Mouse (Mus musculus) monocyte, adult 5-6 weeks (primary cell): Measurements from ENCODE around the gene BC048671. TPM values are rescaled to one million over a fixed set of nuclear protein-coding genes. Genes with fewer than 3 reads are reported as not detected.

Experiments used
- ATAC-seq: fragments of 153-309, 156-312 bp; replicated peaks from 2 replicates; pipeline ENCODE4 v1.8.0; 2017; ENCODE audit warnings: mild to moderate bottlenecking; ENCODE audit not compliant: low TSS enrichment, insufficient number of reproducible peaks, severe bottlenecking, poor library complexity, low FRiP score
- total RNA-seq: library from RNA; stranded (forward); fragments of 200-1000, 200-491, 200-594 nt; gene quantifications from 3 replicates; pipeline ENCODE4 v1.2.3, GENCODE M21; 2017

The BC048671 gene
- total RNA-seq, result not detected in 3 replicates

- ATAC-seq, result no peak
Measured at GRCm38 (mm10) chr6:90300919-90301318, at the start of gene BC048671. BC048671 (plus strand) TSS chr6:90301219.

- ATAC-seq, result no peak
Measured at GRCm38 (mm10) chr6:90288265-90288664, 12.8 kb upstream of the BC048671 start.

- no peak for ATAC-seq
Measured at GRCm38 (mm10) chr6:90306315-90306975, 5.4 kb downstream of the BC048671 start.

- ATAC-seq, result no peak
Measured at GRCm38 (mm10) chr6:90308839-90309778, 8.1 kb downstream of the BC048671 start.

- ATAC-seq, result no peak
Measured at GRCm38 (mm10) chr6:90315961-90316360, 14.9 kb downstream of the BC048671 start.

GRCm38 (mm10) chr6:90317510-90318258 lies 16.7 kb downstream of the BC048671 start:
- ATAC-seq, result no peak

DNA sequence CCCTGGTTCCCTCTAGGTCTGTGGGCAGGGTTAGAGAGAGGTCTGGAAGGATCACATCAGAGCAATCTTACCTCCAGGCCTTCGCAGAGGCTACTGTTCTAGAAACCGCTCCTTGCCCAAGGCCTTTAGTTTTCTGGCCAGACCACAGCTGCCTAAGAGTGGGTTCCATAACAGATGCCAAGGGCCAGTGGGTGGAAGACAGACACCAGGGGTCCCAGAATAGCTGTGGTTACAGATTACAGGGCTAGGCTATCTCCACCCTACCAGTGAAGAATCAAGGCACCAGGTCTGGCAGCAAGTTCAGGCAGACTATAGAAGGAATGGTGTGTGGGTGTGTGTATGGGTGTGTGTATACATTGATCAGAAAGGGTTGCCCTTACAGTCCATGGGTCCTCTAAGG lies 18.0 kb downstream of the BC048671 start:
- no peak for ATAC-seq

GRCm38 (mm10) chr6:90319475-90320191 lies 18.6 kb downstream of the BC048671 start:
- ATAC-seq, result no peak

- ATAC-seq, result no peak
Measured at GRCm38 (mm10) chr6:90320429-90320828, 19.4 kb downstream of the BC048671 start.

DNA sequence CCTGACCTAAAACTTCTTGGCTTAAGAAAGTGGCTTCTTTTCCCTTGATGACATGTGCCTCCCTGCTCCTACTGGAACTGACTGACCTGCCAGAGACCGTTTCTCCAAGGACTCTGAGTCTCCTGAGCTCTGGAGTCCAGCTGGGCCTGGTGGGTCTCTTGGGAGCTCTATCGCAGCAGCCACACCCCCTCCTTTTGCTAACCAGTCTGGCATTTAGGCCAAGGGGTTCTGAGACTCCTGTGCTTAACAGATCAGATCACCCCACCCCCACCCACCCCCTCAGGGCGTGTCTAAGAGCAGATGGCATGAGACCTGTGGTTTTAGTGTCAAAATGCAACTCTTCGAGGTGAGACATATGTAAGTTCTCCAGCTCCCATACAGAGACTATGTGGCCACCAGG lies 20.8 kb downstream of the BC048671 start:
- ATAC-seq, result no peak

GRCm38 (mm10) chr6:90324026-90324425 lies 23.0 kb downstream of the BC048671 start:
- ATAC-seq, result no peak

DNA sequence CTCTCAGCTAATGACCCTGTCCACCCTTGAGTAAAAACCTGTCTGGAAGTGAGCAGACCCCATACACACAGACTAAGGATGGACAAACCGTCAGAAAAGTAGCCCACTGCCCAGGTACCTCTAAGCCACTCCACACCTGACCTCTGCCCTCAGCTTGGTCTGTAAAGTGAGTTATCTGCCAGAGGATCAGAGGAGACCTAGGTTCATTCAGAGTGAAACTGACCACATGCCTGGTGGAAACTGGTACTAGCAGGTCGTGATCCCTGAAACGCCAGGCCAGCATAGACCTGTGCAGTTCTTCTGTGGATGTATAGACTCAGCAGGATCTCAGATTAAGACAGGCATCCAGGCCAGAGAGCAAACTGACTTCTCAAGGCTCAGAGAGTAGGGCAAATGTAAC lies 23.4 kb downstream of the BC048671 start:
- no peak for ATAC-seq

- ATAC-seq, result no peak; the same call in 1 of the 2 replicates
Measured at GRCm38 (mm10) chr6:90324991-90325390, 24.0 kb downstream of the BC048671 start, which contains the start of gene Chst13. Chst13 (minus strand) TSS chr6:90325185.

- ATAC-seq, result no peak
Measured at GRCm38 (mm10) chr6:90327670-90328069, 26.7 kb downstream of the BC048671 start.

- no peak for ATAC-seq
Measured at GRCm38 (mm10) chr6:90329953-90330352, 28.9 kb downstream of the BC048671 start.

DNA sequence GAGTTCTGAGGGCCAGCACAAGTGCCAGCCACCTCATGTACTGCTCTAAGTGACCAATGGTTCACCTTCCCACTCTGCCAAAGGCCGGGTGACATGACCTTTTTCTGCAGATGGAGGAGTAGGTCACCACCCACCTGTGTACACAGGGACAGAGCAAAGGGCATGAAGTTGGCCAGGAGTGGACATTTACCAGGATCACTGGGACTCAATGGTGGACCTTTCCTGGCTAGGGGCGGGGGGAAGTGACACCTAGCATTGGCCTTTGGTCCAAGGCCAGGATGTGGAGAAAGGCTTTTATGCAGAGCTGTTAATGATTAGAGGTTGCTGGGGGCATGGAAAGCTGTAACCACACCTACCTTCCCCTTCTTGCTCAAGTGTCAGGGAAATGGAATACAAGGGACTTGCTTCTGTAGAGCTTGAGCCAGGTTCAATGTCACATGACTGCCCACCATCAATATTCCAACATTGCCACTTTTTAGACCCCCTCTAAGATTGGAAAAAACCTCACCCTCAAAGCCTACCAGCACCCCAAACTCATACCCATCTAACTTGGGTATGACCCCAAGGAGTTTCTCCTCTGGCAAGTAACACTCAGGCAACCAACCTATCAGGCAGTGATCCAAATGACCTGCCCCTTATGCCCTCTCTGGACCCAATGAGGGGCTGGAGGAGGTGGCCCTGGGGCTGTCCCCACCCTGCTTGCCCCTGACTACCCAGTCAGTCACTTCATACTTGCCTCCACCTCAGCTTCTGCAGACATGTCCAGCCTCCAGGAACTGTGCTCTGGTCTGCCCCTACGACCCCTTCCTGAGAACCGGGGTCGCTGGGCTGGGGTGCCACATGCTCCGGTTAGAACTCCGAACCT lies 31.8 kb downstream of the BC048671 start, which contains the start of gene Uroc1:
Uroc1 (plus strand) TSS at position 724 of the 865 bp plus-strand sequence.
- ATAC-seq, result no peak

DNA sequence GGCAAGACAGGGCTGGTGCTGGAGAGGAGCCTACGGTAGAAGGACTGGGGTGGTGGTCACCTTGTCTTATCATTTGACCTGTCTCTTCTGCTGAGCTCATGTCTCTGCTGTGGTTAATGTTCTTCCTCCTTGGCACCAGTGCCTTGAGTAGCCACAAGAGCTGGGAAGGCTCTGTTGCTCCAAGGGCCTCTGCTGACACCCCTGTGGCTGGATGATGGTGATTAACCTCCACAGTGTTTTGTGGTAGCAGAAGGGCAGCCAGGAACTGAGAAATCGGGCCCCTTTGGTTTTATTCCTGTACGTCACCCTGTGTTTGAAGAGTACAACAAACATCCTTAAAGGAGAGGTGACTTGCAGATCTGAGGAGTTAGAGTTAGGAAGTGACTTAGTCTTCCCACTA lies 33.2 kb downstream of the BC048671 start:
- ATAC-seq, result no peak

- no peak for ATAC-seq
Measured at GRCm38 (mm10) chr6:90342343-90342742, 41.3 kb downstream of the BC048671 start.
